ENCODE assay signal across 30 mouse cellular contexts in genomic region chr6:32348126-32348525, GRCm38 (mm10).
DNase-seq lines count a peak whose midpoint lies in the region; ATAC-seq and TF ChIP-seq lines count a peak whose summit lies in the region.
"Had no signal": no experiment of that assay in that cellular context is flagged by ENCODE, and none has a peak within 500 bp of the region (broad histone marks: within the 10 kb centered on the region; RNA-seq: fewer than 3 reads in every experiment).

No protein-coding gene starts in this region.

- DNase-seq in forebrain, postnatal 0 days = no peak
- DNase-seq in kidney, postnatal 0 days (ENCODE audit: low spot score) = peak; percentile 40
- DNase-seq in lung, postnatal 0 days (ENCODE audit: low spot score) = peak; percentile 32
- no peak for DNase-seq in lung, postnatal 25 days (ENCODE audit: low spot score)
- DNase-seq in brain, adult 2 months (ENCODE audit: low read depth, low spot score) = peak; percentile 49
- DNase-seq in layer of hippocampus, adult 9-11 months = no peak
- DNase-seq: adrenal gland, postnatal 14 days; cerebellum, adult 11-12 months; cerebellum, adult 9-11 months; embryo, embryonic 11 days; gastrocnemius, postnatal 25 days; heart, adult 11 months; kidney, adult 11 months; layer of hippocampus, postnatal 36 days; left cerebral cortex, postnatal 4 days; liver, postnatal 0 days; retina, postnatal 1 day; spleen, adult 18-20 months; thymus, postnatal 14 days had no signal

- no peak for TF ChIP-seq EP300 in lung, postnatal 0 days (IDR thresholded peaks at IDR 0.05)

- no peak overlapping the region for H3K4me3 ChIP-seq in forebrain, postnatal 0 days (ENCODE audit: low read depth, low read length)
- no peak overlapping the region for H3K4me3 ChIP-seq in forebrain, embryonic 13.5 days
- no peak overlapping the region for H3K4me3 ChIP-seq in kidney, postnatal 0 days (replicated peaks; ENCODE audit: low read depth, low read length)
- no peak overlapping the region for H3K4me3 ChIP-seq in kidney, embryonic 15.5 days (replicated peaks)
- no peak overlapping the region for H3K4me3 ChIP-seq in lung, postnatal 0 days (ENCODE audit: low read depth, low read length)
- H3K4me3 ChIP-seq: embryonic facial prominence, embryonic 12.5 days; heart, embryonic 10.5 days; heart, embryonic 15.5 days; liver, embryonic 12.5 days; neural tube, embryonic 12.5 days had no signal

- no peaks in the 10 kb centered on the region for H3K36me3 ChIP-seq in forebrain, postnatal 0 days (ENCODE audit: insufficient read depth)
- no peaks in the 10 kb centered on the region for H3K36me3 ChIP-seq in forebrain, embryonic 13.5 days (ENCODE audit: poor library complexity, severe bottlenecking)
- no peaks in the 10 kb centered on the region for H3K36me3 ChIP-seq in kidney, postnatal 0 days (ENCODE audit: insufficient read depth, low read length)
- no peaks in the 10 kb centered on the region for H3K36me3 ChIP-seq in kidney, embryonic 15.5 days
- H3K36me3 ChIP-seq in lung, postnatal 0 days (ENCODE audit: insufficient read depth, low read length) = no peaks in the 10 kb centered on the region
- H3K36me3 ChIP-seq: embryonic facial prominence, embryonic 12.5 days; heart, embryonic 10.5 days; heart, embryonic 15.5 days; liver, embryonic 12.5 days; neural tube, embryonic 12.5 days had no signal

- no peak overlapping the region for H3K9ac ChIP-seq in forebrain, postnatal 0 days
- H3K9ac ChIP-seq in forebrain, embryonic 13.5 days = no peak overlapping the region
- H3K9ac ChIP-seq in kidney, postnatal 0 days (ENCODE audit: low read depth, low read length) = no peak overlapping the region
- no peak overlapping the region for H3K9ac ChIP-seq in kidney, embryonic 15.5 days
- no peak overlapping the region for H3K9ac ChIP-seq in lung, postnatal 0 days (replicated peaks; ENCODE audit: low read depth)
- H3K9ac ChIP-seq: embryonic facial prominence, embryonic 12.5 days; heart, embryonic 15.5 days; liver, embryonic 12.5 days; liver, postnatal 0 days; neural tube, embryonic 12.5 days had no signal

- H3K9me3 ChIP-seq in forebrain, postnatal 0 days (ENCODE audit: low read length) = no peaks in the 10 kb centered on the region
- no peaks in the 10 kb centered on the region for H3K9me3 ChIP-seq in forebrain, embryonic 13.5 days (replicated peaks)
- no peaks in the 10 kb centered on the region for H3K9me3 ChIP-seq in kidney, postnatal 0 days (replicated peaks; ENCODE audit: low read length)
- H3K9me3 ChIP-seq in kidney, embryonic 15.5 days (replicated peaks) = no peaks in the 10 kb centered on the region
- no peaks in the 10 kb centered on the region for H3K9me3 ChIP-seq in lung, postnatal 0 days (ENCODE audit: low read length)
- H3K9me3 ChIP-seq: embryonic facial prominence, embryonic 12.5 days; heart, embryonic 10.5 days; heart, embryonic 15.5 days; liver, embryonic 12.5 days; neural tube, embryonic 12.5 days had no signal

- no peak for TF ChIP-seq CTCF in forebrain, postnatal 0 days (IDR thresholded peaks at IDR 0.05; ENCODE audit: low read depth)
- TF ChIP-seq CTCF in kidney, postnatal 0 days (IDR thresholded peaks at IDR 0.05; ENCODE audit: low read depth) = no peak
- no peak for TF ChIP-seq CTCF in lung, postnatal 0 days (IDR thresholded peaks at IDR 0.05)

- no peaks in the 10 kb centered on the region for H3K27me3 ChIP-seq in forebrain, postnatal 0 days (ENCODE audit: insufficient read depth, low read length)
- no peaks in the 10 kb centered on the region for H3K27me3 ChIP-seq in forebrain, embryonic 13.5 days
- H3K27me3 ChIP-seq in kidney, postnatal 0 days (ENCODE audit: insufficient read depth, low read length) = no peaks in the 10 kb centered on the region
- H3K27me3 ChIP-seq in kidney, embryonic 15.5 days = no peaks in the 10 kb centered on the region
- H3K27me3 ChIP-seq in lung, postnatal 0 days (replicated peaks; ENCODE audit: insufficient read depth, low read length) = no peaks in the 10 kb centered on the region
- H3K27me3 ChIP-seq: embryonic facial prominence, embryonic 12.5 days; heart, embryonic 15.5 days; liver, embryonic 12.5 days; neural tube, embryonic 12.5 days; Patski had no signal

- H3K27ac ChIP-seq in forebrain, postnatal 0 days (ENCODE audit: low read depth, low read length) = no peak overlapping the region
- no peak overlapping the region for H3K27ac ChIP-seq in forebrain, embryonic 13.5 days
- H3K27ac ChIP-seq in kidney, postnatal 0 days = no peak overlapping the region
- H3K27ac ChIP-seq in kidney, embryonic 15.5 days = no peak overlapping the region
- no peak overlapping the region for H3K27ac ChIP-seq in lung, postnatal 0 days (ENCODE audit: low read length)
- H3K27ac ChIP-seq: embryonic facial prominence, embryonic 12.5 days; heart, embryonic 10.5 days; heart, embryonic 15.5 days; liver, embryonic 12.5 days; neural tube, embryonic 12.5 days had no signal

- no peak overlapping the region for H3K4me2 ChIP-seq in forebrain, postnatal 0 days (ENCODE audit: low read depth)
- H3K4me2 ChIP-seq in forebrain, embryonic 13.5 days = no peak overlapping the region
- H3K4me2 ChIP-seq in kidney, postnatal 0 days (ENCODE audit: low read length) = no peak overlapping the region
- H3K4me2 ChIP-seq in kidney, embryonic 15.5 days = no peak overlapping the region
- no peak overlapping the region for H3K4me2 ChIP-seq in lung, postnatal 0 days (replicated peaks; ENCODE audit: low read depth, low read length)
- H3K4me2 ChIP-seq: embryonic facial prominence, embryonic 12.5 days; heart, embryonic 15.5 days; liver, embryonic 12.5 days; midbrain, embryonic 11.5 days; neural tube, embryonic 12.5 days had no signal

- ATAC-seq in forebrain, postnatal 0 days = 0 out of 2 replicates have a peak, but pooled peaks have one; percentile 18
- ATAC-seq in forebrain, embryonic 13.5 days = no peak
- ATAC-seq in kidney, postnatal 0 days (replicated peaks; ENCODE audit: low FRiP score, low read depth) = no peak
- no peak for ATAC-seq in kidney, embryonic 15.5 days (replicated peaks; ENCODE audit: low FRiP score)
- ATAC-seq in lung, postnatal 0 days = no peak
- ATAC-seq: inflammation-experienced regulatory T-cells, adult 6 months; liver, embryonic 12.5 days; liver, postnatal 0 days; midbrain, embryonic 16.5 days; Patski had no signal

- WGBS in forebrain, postnatal 0 days = 58% methylated on average over 6 of the region's 6 CpGs
- WGBS in forebrain, embryonic 13.5 days = 85% methylated on average over 6 of the region's 6 CpGs
- WGBS in kidney, postnatal 0 days = 58% methylated on average over 6 of the region's 6 CpGs
- 56% methylated on average over 6 of the region's 6 CpGs for WGBS in kidney, embryonic 15.5 days
- WGBS in lung, postnatal 0 days = 61% methylated on average over 6 of the region's 6 CpGs

- H3K4me1 ChIP-seq in forebrain, postnatal 0 days (ENCODE audit: insufficient read depth) = peaks cover 9% of the 10 kb centered on the region; the same call in 1 of the 2 replicates
- no peaks in the 10 kb centered on the region for H3K4me1 ChIP-seq in forebrain, embryonic 13.5 days
- 0 out of 2 replicates have a peak, but pooled peaks cover 6% of the 10 kb centered on the region for H3K4me1 ChIP-seq in kidney, postnatal 0 days (replicated peaks; ENCODE audit: insufficient read depth, low read length)
- H3K4me1 ChIP-seq in kidney, embryonic 15.5 days = no peaks in the 10 kb centered on the region
- no peaks in the 10 kb centered on the region for H3K4me1 ChIP-seq in lung, postnatal 0 days (ENCODE audit: insufficient read depth, low read depth, low read length)
- H3K4me1 ChIP-seq: liver, embryonic 12.5 days; neural tube, embryonic 12.5 days had no signal

Comparison
In these comparisons a context has a peak if more than half of its experiments do, and no peak if none do; other contexts are left out.
1. DNase-seq: peak in kidney, postnatal 0 days (single experiment), lung, postnatal 0 days (single experiment) and brain, adult 2 months (single experiment); none in forebrain, postnatal 0 days (single experiment), lung, postnatal 25 days (single experiment) and layer of hippocampus, adult 9-11 months (single experiment).